Mouse (Mus musculus): ENCODE results near the gene Hipk4. TPM values are rescaled to one million over a fixed set of nuclear protein-coding genes. Genes with fewer than 3 reads are reported as not detected.

Gene Hipk4
- polyA plus RNA-seq, 1 experiment from 2014 or later, result 0.04 TPM

DNA sequence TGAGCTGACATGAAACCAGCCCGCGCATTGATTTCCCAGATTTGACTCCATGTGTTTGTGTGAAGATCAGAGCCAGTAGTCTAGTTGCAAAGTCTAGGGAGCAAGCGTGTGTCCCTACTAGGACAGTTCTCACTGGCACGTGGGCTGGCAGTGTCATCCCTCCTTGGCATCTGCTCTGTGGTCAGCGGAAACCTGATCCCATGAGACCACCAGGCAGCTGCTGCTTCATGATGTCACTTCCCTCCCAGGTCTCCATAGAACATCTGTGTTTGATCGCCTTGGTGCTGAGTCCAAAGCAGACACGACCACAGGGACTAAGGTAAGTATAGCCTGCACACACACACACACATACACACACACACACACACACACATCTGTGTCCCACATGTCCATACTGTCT lies 55.4 kb downstream of the Hipk4 start:
- Histone ChIP-seq H3K4me2 (ENCODE audit: low read depth, low read length) (no peak overlapping the region), H3K27me3 (ENCODE audit: insufficient read depth, low read length) (no peaks in the 10 kb centered on the region), H3K27ac (ENCODE audit: low read depth) (peak overlapping the region; percentile 6; the same call in 1 of the 2 replicates), H3K4me1 (ENCODE audit: insufficient read depth) (no peaks in the 10 kb centered on the region), H3K9me3 (ENCODE audit: low read length) (no peaks in the 10 kb centered on the region), H3K4me3 (ENCODE audit: low read depth, low read length) (no peak overlapping the region), H3K9ac (replicated peaks) (no peak overlapping the region), H3K36me3 (replicated peaks; ENCODE audit: insufficient read depth, low read length) (peaks cover 43% of the 10 kb centered on the region)
- peak; percentile 41; the same call in 1 of the 2 replicates for ATAC-seq
- TF ChIP-seq EP300 (IDR thresholded peaks at IDR 0.05; ENCODE audit: low read depth) (no peak), CTCF (IDR thresholded peaks at IDR 0.05; ENCODE audit: low read depth) (no peak)
- 80% methylated on average over 7 of the region's 7 CpGs for WGBS (ENCODE audit: insufficient replicate concordance)
- DNase-seq, result peak; percentile 33

GRCm38 (mm10) chr7:27580380-27581174 lies 57.5 kb downstream of the Hipk4 start:
- H3K27ac ChIP-seq (ENCODE audit: low read depth), result no peak overlapping the region
- H3K4me1 ChIP-seq (ENCODE audit: insufficient read depth), result no peaks in the 10 kb centered on the region
- peaks cover 36% of the 10 kb centered on the region for H3K36me3 ChIP-seq (replicated peaks; ENCODE audit: insufficient read depth, low read length)
- no peak overlapping the region for H3K4me3 ChIP-seq (ENCODE audit: low read depth, low read length)
- ATAC-seq (no peak), DNase-seq (no peak)
- no peak overlapping the region for H3K9ac ChIP-seq (replicated peaks)
- no peaks in the 10 kb centered on the region for H3K27me3 ChIP-seq (ENCODE audit: insufficient read depth, low read length)
- H3K4me2 ChIP-seq (ENCODE audit: low read depth, low read length), result no peak overlapping the region
- no peaks in the 10 kb centered on the region for H3K9me3 ChIP-seq (ENCODE audit: low read length)
- 83% methylated on average over 14 of the region's 14 CpGs for WGBS (ENCODE audit: insufficient replicate concordance)
- TF ChIP-seq CTCF (IDR thresholded peaks at IDR 0.05; ENCODE audit: low read depth) (no peak), EP300 (IDR thresholded peaks at IDR 0.05; ENCODE audit: low read depth) (no peak)

Other genes with a start within 250 kb of the Hipk4 start
- 7.2 and 9.2 TPM in 2 replicates for gene Ltbp4, start 185.6 kb upstream of the Hipk4 start, polyA plus RNA-seq (2015; fragmentation: Nextera tagmentation; extraction: Ambion mirVana)
- gene Shkbp1, start 167.2 kb upstream of the Hipk4 start, polyA plus RNA-seq (2015; fragmentation: Nextera tagmentation; extraction: Ambion mirVana), result 9.5 and 10.9 TPM in 2 replicates
- 1.1 TPM in 1 of 2 replicates, not detected in the other for gene Gm20479, start 165.8 kb upstream of the Hipk4 start, polyA plus RNA-seq (2015; fragmentation: Nextera tagmentation; extraction: Ambion mirVana)
- 0.02 and 0.18 TPM in 2 replicates for gene Sptbn4, start 75.6 kb upstream of the Hipk4 start, polyA plus RNA-seq (2015; fragmentation: Nextera tagmentation; extraction: Ambion mirVana)
- 372 and 407 TPM in 2 replicates for gene Blvrb, start 75.3 kb upstream of the Hipk4 start, polyA plus RNA-seq (2015; fragmentation: Nextera tagmentation; extraction: Ambion mirVana)
- gene Sertad3, start 49.5 kb upstream of the Hipk4 start, polyA plus RNA-seq (2015; fragmentation: Nextera tagmentation; extraction: Ambion mirVana), result 16.2 and 17.0 TPM in 2 replicates
- 18.3 and 18.5 TPM in 2 replicates for gene Sertad1, start 36.4 kb upstream of the Hipk4 start, polyA plus RNA-seq (2015; fragmentation: Nextera tagmentation; extraction: Ambion mirVana)
- gene Prx, start 23.9 kb upstream of the Hipk4 start, polyA plus RNA-seq (2015; fragmentation: Nextera tagmentation; extraction: Ambion mirVana), result 0.25 and 0.28 TPM in 2 replicates
- gene Pld3, start 30.0 kb downstream of the Hipk4 start, polyA plus RNA-seq (2015; fragmentation: Nextera tagmentation; extraction: Ambion mirVana), result 46.5 and 49.3 TPM in 2 replicates
- 8.6 and 9.0 TPM in 2 replicates for gene 2310022A10Rik, start 30.0 kb downstream of the Hipk4 start, polyA plus RNA-seq (2015; fragmentation: Nextera tagmentation; extraction: Ambion mirVana)
- 24.0 and 25.5 TPM in 2 replicates for gene Akt2, start 68.3 kb downstream of the Hipk4 start, polyA plus RNA-seq (2015; fragmentation: Nextera tagmentation; extraction: Ambion mirVana)
- gene Ttc9b, start 130.6 kb downstream of the Hipk4 start, polyA plus RNA-seq (2015; fragmentation: Nextera tagmentation; extraction: Ambion mirVana), result not detected in 2 replicates
- 1.7 and 2.2 TPM in 2 replicates for gene Map3k10, start 151.3 kb downstream of the Hipk4 start, polyA plus RNA-seq (2015; fragmentation: Nextera tagmentation; extraction: Ambion mirVana)
- gene Zfp607b, start 166.1 kb downstream of the Hipk4 start, polyA plus RNA-seq (2015; fragmentation: Nextera tagmentation; extraction: Ambion mirVana), result 0.46 and 0.78 TPM in 2 replicates
- gene Zfp60, start 208.1 kb downstream of the Hipk4 start, polyA plus RNA-seq (2015; fragmentation: Nextera tagmentation; extraction: Ambion mirVana), result 3.2 and 3.9 TPM in 2 replicates